Mouse (Mus musculus) liver, adult 2 months (tissue): ENCODE data around the gene Arhgap42. TPM values are rescaled to one million over a fixed set of nuclear protein-coding genes. Genes with fewer than 3 reads are reported as not detected.

ENCODE experiments used
- DNase-seq: peaks from one replicate; pipeline ENCODE4 v3.0.0-alpha.2; 2011; ENCODE audit warnings: low read depth, low spot score; ENCODE audit errors: extremely low read depth
- H3K27ac ChIP-seq: fragments of 200-500 bp; replicated peaks from 2 replicates; pipeline ENCODE4 v1.5.1; 2012; ENCODE audit warnings: low read depth, mild to moderate bottlenecking, control low read depth, inconsistent platforms, low read length; ENCODE audit not compliant: insufficient read depth
- H3K27me3 ChIP-seq: fragments of 200-500 bp; 2 replicates; pipeline ENCODE4 v1.6.1; 2012; ENCODE audit warnings: mild to moderate bottlenecking, moderate library complexity, low read length, inconsistent platforms; ENCODE audit not compliant: control insufficient read depth, insufficient read depth
- H3K36me3 ChIP-seq: fragments of 200-500 bp; 2 replicates; pipeline ENCODE4 v1.6.1; 2012; ENCODE audit warnings: low read length, inconsistent platforms; ENCODE audit not compliant: control insufficient read depth, insufficient read depth
- H3K4me1 ChIP-seq: fragments of 200-500 bp; 2 replicates; pipeline ENCODE4 v1.6.1; 2011; ENCODE audit warnings: low read length; ENCODE audit not compliant: control insufficient read depth, insufficient read depth
- H3K4me3 ChIP-seq: fragments of 200-500 bp; 2 replicates; pipeline ENCODE4 v1.5.1; 2011; ENCODE audit warnings: low read depth, mild to moderate bottlenecking, control low read depth, low read length, moderate library complexity; ENCODE audit not compliant: insufficient read depth
- H3K79me2 ChIP-seq: fragments of 200-500 bp; 2 replicates; pipeline ENCODE4 v1.6.1; 2012; ENCODE audit warnings: inconsistent platforms, mild to moderate bottlenecking, low read length, moderate library complexity; ENCODE audit not compliant: control insufficient read depth, insufficient read depth
- H3K9ac ChIP-seq: fragments of 200-500 bp; 2 replicates; pipeline ENCODE4 v1.6.1; 2012; ENCODE audit warnings: low read depth, mild to moderate bottlenecking, control low read depth, inconsistent platforms, low read length
- CTCF ChIP-seq: fragments of 200-500 bp; IDR thresholded peaks from 2 replicates; pipeline ENCODE4 v1.5.1; 2011; ENCODE audit warnings: low read depth, low read length, control low read depth
- POLR2A ChIP-seq: fragments of 200-500 bp; IDR thresholded peaks from 2 replicates; pipeline ENCODE4 v1.6.1; 2011; ENCODE audit warnings: low read length, control low read depth; ENCODE audit not compliant: insufficient read depth; ENCODE audit errors: extremely low read depth
- polyA plus RNA-seq: library from polyadenylated mRNA; depleted of rRNA; stranded (reverse); fragments of >200 nt; gene quantifications from 2 replicates; pipeline ENCODE4 v1.2.3, GENCODE M21; 2012
- total RNA-seq: library from RNA; depleted of rRNA; stranded (reverse); fragments of >200 nt; gene quantifications from 2 replicates; pipeline ENCODE4 v1.2.3, GENCODE M21; 2014

The Arhgap42 gene
- total and polyA plus RNA-seq, 2 experiments = 21.8 to 28.1 TPM

DNA sequence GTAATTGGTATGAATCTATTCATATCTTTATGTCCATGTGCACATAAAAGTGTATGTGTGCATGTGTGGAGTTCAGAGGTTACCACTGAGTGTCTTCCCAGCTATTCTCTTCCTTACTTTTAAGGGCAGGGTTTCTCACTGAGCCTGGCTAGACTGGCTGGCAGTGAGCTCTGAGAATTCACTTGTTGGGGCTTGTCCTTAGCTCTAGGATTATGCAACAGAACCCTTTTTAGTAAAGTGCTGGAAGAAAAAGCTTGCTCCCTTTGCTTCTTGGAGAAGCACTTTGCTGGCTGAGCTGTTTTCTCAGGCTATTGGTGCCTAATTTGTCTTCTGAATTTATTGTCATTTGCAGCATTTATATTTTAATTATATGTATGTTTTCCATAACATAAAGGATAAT, 285.6 kb downstream of the Arhgap42 start:
- H3K4me3 ChIP-seq = no peak overlapping the region
- no peaks in the 10 kb centered on the region for H3K27me3 ChIP-seq
- no peaks in the 10 kb centered on the region for H3K4me1 ChIP-seq
- H3K27ac ChIP-seq = no peak overlapping the region
- H3K36me3 ChIP-seq = no peaks in the 10 kb centered on the region
- no peaks in the 10 kb centered on the region for H3K79me2 ChIP-seq
- no peak for DNase-seq
- TF ChIP-seq CTCF = no peak
- TF ChIP-seq POLR2A = no peak
- H3K9ac ChIP-seq = no peak overlapping the region
